Mouse (Mus musculus): ENCODE results near the gene Lhx8. TPM values are rescaled to one million over a fixed set of nuclear protein-coding genes. Genes with fewer than 3 reads are reported as not detected.

Lhx8 gene
- total RNA-seq, 2 experiments from 2014 or later = 1.4 TPM; not detected in 1

GRCm38 (mm10) chr3:154327883-154328720 lies 2.4 kb downstream of the Lhx8 start:
- intact Hi-C loops (cut with DNase I) = loop anchor here (5.0 kb wide), 1 partner anchor 244 kb away; no protein-coding TSS in a partner anchor
- no peak for DNase-seq (ENCODE audit: low spot score in 2 of 2)

- intact Hi-C loops (cut with DNase I) = loop anchor here (5.0 kb wide), 1 partner anchor 245 kb away; no protein-coding TSS in a partner anchor
- no peak for DNase-seq (ENCODE audit: low spot score in 2 of 2)
These were observed 3.2 kb downstream of the Lhx8 start for GRCm38 (mm10) chr3:154327110-154327882.

- DNase-seq (ENCODE audit: low spot score in 2 of 2) = no peak
- intact Hi-C loops (cut with DNase I) = no loop called here
These were observed 8.4 kb downstream of the Lhx8 start for GRCm38 (mm10) chr3:154321921-154322574.

- intact Hi-C loops (cut with DNase I) = no loop called here
- DNase-seq (ENCODE audit: low spot score in 2 of 2) = no peak
These were observed 12.7 kb downstream of the Lhx8 start for GRCm38 (mm10) chr3:154317651-154318248.

- DNase-seq (ENCODE audit: low spot score in 2 of 2) = no peak
- intact Hi-C loops (cut with DNase I) = no loop called here
These were observed 25.1 kb downstream of the Lhx8 start for GRCm38 (mm10) chr3:154305163-154305884.

- intact Hi-C loops (cut with DNase I) = no loop called here
- no peak for DNase-seq (ENCODE audit: low spot score in 2 of 2)
These were observed 29.4 kb downstream of the Lhx8 start for GRCm38 (mm10) chr3:154301102-154301501.

- no peak for DNase-seq (ENCODE audit: low spot score in 2 of 2)
- intact Hi-C loops (cut with DNase I) = no loop called here
These were observed 30.5 kb downstream of the Lhx8 start for GRCm38 (mm10) chr3:154300006-154300405.

GRCm38 (mm10) chr3:154298490-154298889 lies 32.0 kb downstream of the Lhx8 start:
- no peak for DNase-seq (ENCODE audit: low spot score in 2 of 2)
- intact Hi-C loops (cut with DNase I) = no loop called here

GRCm38 (mm10) chr3:154297499-154297898 lies 33.0 kb downstream of the Lhx8 start:
- no peak for DNase-seq (ENCODE audit: low spot score in 2 of 2)
- intact Hi-C loops (cut with DNase I) = no loop called here

- intact Hi-C loops (cut with DNase I) = no loop called here
- no peak for DNase-seq (ENCODE audit: low spot score in 2 of 2)
These were observed 35.3 kb downstream of the Lhx8 start for GRCm38 (mm10) chr3:154294924-154295834.

GRCm38 (mm10) chr3:154293839-154294490 lies 36.5 kb downstream of the Lhx8 start:
- intact Hi-C loops (cut with DNase I) = no loop called here
- peak; percentile 12 to 55 for DNase-seq (ENCODE audit: low spot score in 2 of 2)

- DNase-seq (ENCODE audit: low spot score in 2 of 2) = no peak
- intact Hi-C loops (cut with DNase I) = no loop called here
These were observed 38.3 kb downstream of the Lhx8 start for GRCm38 (mm10) chr3:154292126-154292525.

- intact Hi-C loops (cut with DNase I) = no loop called here
- no peak for DNase-seq (ENCODE audit: low spot score in 2 of 2)
These were observed 40.1 kb downstream of the Lhx8 start for GRCm38 (mm10) chr3:154290351-154290750.

GRCm38 (mm10) chr3:154288429-154289069 lies 41.9 kb downstream of the Lhx8 start:
- DNase-seq (ENCODE audit: low spot score in 2 of 2) = peak; percentile 6 to 61
- intact Hi-C loops (cut with DNase I) = no loop called here

GRCm38 (mm10) chr3:154287217-154287616 lies 43.2 kb downstream of the Lhx8 start:
- intact Hi-C loops (cut with DNase I) = no loop called here
- DNase-seq (ENCODE audit: low spot score in 2 of 2) = no peak

- intact Hi-C loops (cut with DNase I) = no loop called here
- no peak for DNase-seq (ENCODE audit: low spot score in 2 of 2)
These were observed 45.1 kb downstream of the Lhx8 start for GRCm38 (mm10) chr3:154285351-154285750.

GRCm38 (mm10) chr3:154284260-154284659 lies 46.2 kb downstream of the Lhx8 start:
- DNase-seq (ENCODE audit: low spot score in 2 of 2) = no peak
- intact Hi-C loops (cut with DNase I) = no loop called here

Measured in left cerebral cortex, postnatal 14 days (tissue).